In the genomic region with DNA sequence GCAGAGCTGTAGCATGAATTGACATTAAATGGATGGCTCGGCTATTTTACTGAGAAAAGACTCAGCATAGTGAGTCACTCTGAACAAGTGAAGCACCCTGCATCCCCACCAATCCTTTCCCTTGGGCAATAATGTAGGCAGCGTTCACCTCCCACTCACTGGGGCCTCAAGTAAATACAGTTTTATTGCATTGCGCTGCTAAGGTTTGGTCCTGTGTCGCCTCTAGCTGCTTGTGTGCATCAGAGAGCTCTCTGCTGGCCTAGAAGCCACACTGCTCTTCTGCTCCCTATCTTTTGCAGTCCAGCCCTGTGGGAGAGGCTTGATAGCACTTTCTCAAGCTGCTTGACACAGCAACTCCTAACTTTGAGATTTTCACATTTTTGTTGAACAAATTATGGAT, we compare ENCODE assay signal across 20 mouse cellular contexts.
DNase-seq lines count a peak whose midpoint lies in the region; ATAC-seq lines count a peak whose summit lies in the region.
"Had no signal": no experiment of that assay in that cellular context is flagged by ENCODE, and none has a peak within 500 bp of the region (broad histone marks: within the 10 kb centered on the region; RNA-seq: fewer than 3 reads in every experiment).

No protein-coding gene starts in this region.

- H3K4me2 ChIP-seq in hindbrain, embryonic 15.5 days = no peak overlapping the region
- H3K4me2 ChIP-seq in hindbrain, embryonic 12.5 days (replicated peaks) = no peak overlapping the region
- no peak overlapping the region for H3K4me2 ChIP-seq in midbrain, embryonic 13.5 days (replicated peaks)
- H3K4me2 ChIP-seq in midbrain, embryonic 14.5 days (ENCODE audit: low read length) = no peak overlapping the region
- H3K4me2 ChIP-seq in intestine, embryonic 15.5 days (replicated peaks) = no peak overlapping the region
- H3K4me2 ChIP-seq: embryonic facial prominence, embryonic 12.5 days; midbrain, embryonic 12.5 days had no signal

- ATAC-seq in hindbrain, embryonic 15.5 days (ENCODE audit: low FRiP score, low read depth) = no peak
- no peak for ATAC-seq in hindbrain, embryonic 12.5 days (ENCODE audit: low FRiP score)
- no peak for ATAC-seq in midbrain, embryonic 13.5 days
- ATAC-seq in midbrain, embryonic 14.5 days (ENCODE audit: low FRiP score, low TSS enrichment) = no peak
- peak; percentile 43; the same call in 1 of the 2 replicates for ATAC-seq in intestine, embryonic 15.5 days
- ATAC-seq: Patski had no signal

- H3K4me3 ChIP-seq in hindbrain, embryonic 15.5 days = no peak overlapping the region
- no peak overlapping the region for H3K4me3 ChIP-seq in hindbrain, embryonic 12.5 days
- H3K4me3 ChIP-seq in midbrain, embryonic 13.5 days (replicated peaks) = no peak overlapping the region
- no peak overlapping the region for H3K4me3 ChIP-seq in midbrain, embryonic 14.5 days (replicated peaks; ENCODE audit: low read depth, low read length)
- no peak overlapping the region for H3K4me3 ChIP-seq in intestine, embryonic 15.5 days (replicated peaks)
- H3K4me3 ChIP-seq in embryonic facial prominence, embryonic 10.5 days = no peak overlapping the region
- H3K4me3 ChIP-seq: embryonic facial prominence, embryonic 12.5 days; heart, embryonic 10.5 days; midbrain, embryonic 12.5 days had no signal

- no peak for DNase-seq in midbrain, embryonic 14.5 days
- peak; percentile 87 for DNase-seq in brain, adult 2 months (ENCODE audit: low read depth, low spot score)
- no peak for DNase-seq in embryonic facial prominence, embryonic 10.5 days (ENCODE audit: low spot score)
- no peak for DNase-seq in urinary bladder, postnatal 36 days (ENCODE audit: low spot score in 2 of 2)
- DNase-seq: B cell, adult 2 months; cerebellum, adult 11-12 months; cerebellum, postnatal 10 days; kidney, adult 18-20 months had no signal

- no peaks in the 10 kb centered on the region for H3K9me3 ChIP-seq in hindbrain, embryonic 15.5 days
- H3K9me3 ChIP-seq in hindbrain, embryonic 12.5 days (replicated peaks) = no peaks in the 10 kb centered on the region
- H3K9me3 ChIP-seq in midbrain, embryonic 13.5 days = no peaks in the 10 kb centered on the region
- peaks cover 4% of the 10 kb centered on the region; the same call in 1 of the 2 replicates for H3K9me3 ChIP-seq in midbrain, embryonic 14.5 days (ENCODE audit: control insufficient read depth, low read length)
- H3K9me3 ChIP-seq in intestine, embryonic 15.5 days = no peaks in the 10 kb centered on the region
- no peaks in the 10 kb centered on the region for H3K9me3 ChIP-seq in embryonic facial prominence, embryonic 10.5 days
- H3K9me3 ChIP-seq: embryonic facial prominence, embryonic 12.5 days; G1E; heart, embryonic 10.5 days; midbrain, embryonic 12.5 days had no signal

- H3K4me1 ChIP-seq in hindbrain, embryonic 15.5 days (replicated peaks) = peaks cover 8% of the 10 kb centered on the region
- H3K4me1 ChIP-seq in hindbrain, embryonic 12.5 days = peaks cover 5% of the 10 kb centered on the region
- H3K4me1 ChIP-seq in midbrain, embryonic 13.5 days (replicated peaks) = peaks cover 9% of the 10 kb centered on the region; the same call in 1 of the 2 replicates
- 0 out of 2 replicates have a peak, but pooled peaks cover 6% of the 10 kb centered on the region for H3K4me1 ChIP-seq in midbrain, embryonic 14.5 days (ENCODE audit: control insufficient read depth, insufficient read depth, low read length)
- no peaks in the 10 kb centered on the region for H3K4me1 ChIP-seq in intestine, embryonic 15.5 days (replicated peaks)
- no peaks in the 10 kb centered on the region for H3K4me1 ChIP-seq in embryonic facial prominence, embryonic 10.5 days
- H3K4me1 ChIP-seq: embryonic facial prominence, embryonic 12.5 days had no signal

- no peaks in the 10 kb centered on the region for H3K27me3 ChIP-seq in hindbrain, embryonic 15.5 days
- no peaks in the 10 kb centered on the region for H3K27me3 ChIP-seq in hindbrain, embryonic 12.5 days
- H3K27me3 ChIP-seq in midbrain, embryonic 13.5 days = no peaks in the 10 kb centered on the region
- no peaks in the 10 kb centered on the region for H3K27me3 ChIP-seq in midbrain, embryonic 14.5 days (ENCODE audit: control insufficient read depth, insufficient read depth, low read length)
- H3K27me3 ChIP-seq in intestine, embryonic 15.5 days (replicated peaks) = no peaks in the 10 kb centered on the region
- no peaks in the 10 kb centered on the region for H3K27me3 ChIP-seq in embryonic facial prominence, embryonic 10.5 days (replicated peaks; ENCODE audit: low read depth, poor library complexity, severe bottlenecking)
- H3K27me3 ChIP-seq: CH12.LX; embryonic facial prominence, embryonic 12.5 days; midbrain, embryonic 12.5 days; Patski had no signal

- no peaks in the 10 kb centered on the region for H3K36me3 ChIP-seq in hindbrain, embryonic 15.5 days
- 0 out of 2 replicates have a peak, but pooled peaks cover 3% of the 10 kb centered on the region for H3K36me3 ChIP-seq in hindbrain, embryonic 12.5 days
- H3K36me3 ChIP-seq in midbrain, embryonic 13.5 days = no peaks in the 10 kb centered on the region
- H3K36me3 ChIP-seq in midbrain, embryonic 14.5 days (ENCODE audit: control insufficient read depth, insufficient read depth, low read length) = no peaks in the 10 kb centered on the region
- no peaks in the 10 kb centered on the region for H3K36me3 ChIP-seq in intestine, embryonic 15.5 days
- no peaks in the 10 kb centered on the region for H3K36me3 ChIP-seq in embryonic facial prominence, embryonic 10.5 days (replicated peaks)
- H3K36me3 ChIP-seq: embryonic facial prominence, embryonic 12.5 days; heart, embryonic 10.5 days; midbrain, embryonic 12.5 days had no signal

- peak overlapping the region; percentile 44; the same call in 1 of the 2 replicates for H3K27ac ChIP-seq in hindbrain, embryonic 15.5 days (replicated peaks)
- no peak overlapping the region for H3K27ac ChIP-seq in hindbrain, embryonic 12.5 days
- H3K27ac ChIP-seq in midbrain, embryonic 13.5 days = 0 out of 2 replicates have a peak overlapping the region, but pooled peaks have one; percentile 35
- no peak overlapping the region; the same call in 1 of the 2 replicates for H3K27ac ChIP-seq in midbrain, embryonic 14.5 days (replicated peaks; ENCODE audit: low read depth, low read length)
- H3K27ac ChIP-seq in intestine, embryonic 15.5 days = no peak overlapping the region
- no peak overlapping the region for H3K27ac ChIP-seq in embryonic facial prominence, embryonic 10.5 days (replicated peaks)
- H3K27ac ChIP-seq: embryonic facial prominence, embryonic 12.5 days; heart, embryonic 10.5 days; macrophage; midbrain, embryonic 12.5 days; stomach, postnatal 0 days had no signal

- WGBS in hindbrain, embryonic 15.5 days = 71% methylated on average over 4 of the region's 4 CpGs
- WGBS in hindbrain, embryonic 12.5 days = 86% methylated on average over 4 of the region's 4 CpGs
- 85% methylated on average over 4 of the region's 4 CpGs for WGBS in midbrain, embryonic 13.5 days
- whole genome bisulfite sequencing in midbrain, embryonic 14.5 days = 87% methylated on average over 4 of the region's 4 CpGs
- 41% methylated on average over 4 of the region's 4 CpGs for WGBS in intestine, embryonic 15.5 days
- WGBS in embryonic facial prominence, embryonic 10.5 days = 80% methylated on average over 4 of the region's 4 CpGs

- no peak overlapping the region for H3K9ac ChIP-seq in hindbrain, embryonic 15.5 days
- no peak overlapping the region for H3K9ac ChIP-seq in hindbrain, embryonic 12.5 days
- peak overlapping the region; percentile 28 for H3K9ac ChIP-seq in midbrain, embryonic 13.5 days (replicated peaks)
- no peak overlapping the region for H3K9ac ChIP-seq in midbrain, embryonic 14.5 days (replicated peaks; ENCODE audit: low read length)
- H3K9ac ChIP-seq in intestine, embryonic 15.5 days = no peak overlapping the region
- H3K9ac ChIP-seq: embryonic facial prominence, embryonic 12.5 days; midbrain, embryonic 12.5 days had no signal

Comparison
In these comparisons a context has a peak if more than half of its experiments do, and no peak if none do; other contexts are left out.
1. H3K27ac ChIP-seq: peak in hindbrain, embryonic 15.5 days (single experiment) and midbrain, embryonic 13.5 days (single experiment); none in hindbrain, embryonic 12.5 days (single experiment), midbrain, embryonic 14.5 days (single experiment), intestine, embryonic 15.5 days (single experiment) and embryonic facial prominence, embryonic 10.5 days (single experiment).